Mouse (Mus musculus): ENCODE measurements around the gene Pde4b.

The Pde4b gene

GRCm38 (mm10) chr4:102572591-102572990, 485.2 kb downstream of the Pde4b start:
- DNase-seq (ENCODE audit: low read depth, low spot score): no peak

- no peak for DNase-seq (ENCODE audit: low read depth, low spot score)
Observed at GRCm38 (mm10) chr4:102573361-102573781, 486.0 kb downstream of the Pde4b start.

- DNase-seq (ENCODE audit: low read depth, low spot score): no peak
Observed at GRCm38 (mm10) chr4:102574226-102574625, 486.9 kb downstream of the Pde4b start.

- DNase-seq (ENCODE audit: low read depth, low spot score): no peak
Observed at GRCm38 (mm10) chr4:102574666-102575254, 487.4 kb downstream of the Pde4b start.

GRCm38 (mm10) chr4:102576109-102576508, 488.8 kb downstream of the Pde4b start:
- no peak for DNase-seq (ENCODE audit: low read depth, low spot score)

GRCm38 (mm10) chr4:102577636-102578035, 490.3 kb downstream of the Pde4b start:
- no peak for DNase-seq (ENCODE audit: low read depth, low spot score)

- DNase-seq (ENCODE audit: low read depth, low spot score): no peak
Observed at GRCm38 (mm10) chr4:102579051-102579450, 491.7 kb downstream of the Pde4b start.

- no peak for DNase-seq (ENCODE audit: low read depth, low spot score)
Observed at GRCm38 (mm10) chr4:102579746-102580145, 492.4 kb downstream of the Pde4b start.

GRCm38 (mm10) chr4:102582165-102582749, 494.9 kb downstream of the Pde4b start:
- no peak for DNase-seq (ENCODE audit: low read depth, low spot score)

- DNase-seq (ENCODE audit: low read depth, low spot score): no peak
Observed at GRCm38 (mm10) chr4:102582963-102583362, 495.6 kb downstream of the Pde4b start.

GRCm38 (mm10) chr4:102583469-102583868, 496.1 kb downstream of the Pde4b start:
- no peak for DNase-seq (ENCODE audit: low read depth, low spot score)

GRCm38 (mm10) chr4:102584601-102585265, 497.4 kb downstream of the Pde4b start:
- DNase-seq (ENCODE audit: low read depth, low spot score): no peak

- DNase-seq (ENCODE audit: low read depth, low spot score): no peak
Observed at GRCm38 (mm10) chr4:102585541-102585940, 498.2 kb downstream of the Pde4b start.

- no peak for DNase-seq (ENCODE audit: low read depth, low spot score)
Observed at GRCm38 (mm10) chr4:102586787-102587186, 499.4 kb downstream of the Pde4b start.

- DNase-seq (ENCODE audit: low read depth, low spot score): peak; percentile 88
Observed at GRCm38 (mm10) chr4:102588668-102589455, 501.5 kb downstream of the Pde4b start.

- peak; percentile 69 for DNase-seq (ENCODE audit: low read depth, low spot score)
Observed at GRCm38 (mm10) chr4:102589537-102590031, 502.2 kb downstream of the Pde4b start.

GRCm38 (mm10) chr4:102591798-102592197, 504.5 kb downstream of the Pde4b start:
- peak; percentile 66 for DNase-seq (ENCODE audit: low read depth, low spot score)

GRCm38 (mm10) chr4:102592541-102592940, 505.2 kb downstream of the Pde4b start:
- no peak for DNase-seq (ENCODE audit: low read depth, low spot score)

- peak; percentile 46 for DNase-seq (ENCODE audit: low read depth, low spot score)
Observed at GRCm38 (mm10) chr4:102593631-102594030, 506.3 kb downstream of the Pde4b start.

GRCm38 (mm10) chr4:102594506-102594905, 507.2 kb downstream of the Pde4b start:
- DNase-seq (ENCODE audit: low read depth, low spot score): no peak

GRCm38 (mm10) chr4:102603968-102604367, 516.6 kb downstream of the Pde4b start:
- no peak for DNase-seq (ENCODE audit: low read depth, low spot score)

- no peak for DNase-seq (ENCODE audit: low read depth, low spot score)
Observed at GRCm38 (mm10) chr4:102605231-102605630, 517.9 kb downstream of the Pde4b start.

Data from telencephalon, adult 2 months (tissue).